Mouse (Mus musculus) ES-Bruce4 (cell line): ENCODE results near the gene 1600012H06Rik.

Experiments
- CTCF ChIP-seq: IDR thresholded peaks from one replicate; pipeline ENCODE4 v1.8.1; 2011; ENCODE audit warnings: low read depth, low read length
- POLR2A ChIP-seq: IDR thresholded peaks from one replicate; pipeline ENCODE4 v1.8.1; 2011; ENCODE audit warnings: low read length; ENCODE audit not compliant: insufficient read depth

GRCm38 (mm10) chr17:14949161-14949827 lies 6.3 kb downstream of the 1600012H06Rik start:
- TF ChIP-seq CTCF (no peak), POLR2A (no peak)
